Mouse (Mus musculus): Measurements from ENCODE around the gene Tax1bp3.

The Tax1bp3 gene

DNA sequence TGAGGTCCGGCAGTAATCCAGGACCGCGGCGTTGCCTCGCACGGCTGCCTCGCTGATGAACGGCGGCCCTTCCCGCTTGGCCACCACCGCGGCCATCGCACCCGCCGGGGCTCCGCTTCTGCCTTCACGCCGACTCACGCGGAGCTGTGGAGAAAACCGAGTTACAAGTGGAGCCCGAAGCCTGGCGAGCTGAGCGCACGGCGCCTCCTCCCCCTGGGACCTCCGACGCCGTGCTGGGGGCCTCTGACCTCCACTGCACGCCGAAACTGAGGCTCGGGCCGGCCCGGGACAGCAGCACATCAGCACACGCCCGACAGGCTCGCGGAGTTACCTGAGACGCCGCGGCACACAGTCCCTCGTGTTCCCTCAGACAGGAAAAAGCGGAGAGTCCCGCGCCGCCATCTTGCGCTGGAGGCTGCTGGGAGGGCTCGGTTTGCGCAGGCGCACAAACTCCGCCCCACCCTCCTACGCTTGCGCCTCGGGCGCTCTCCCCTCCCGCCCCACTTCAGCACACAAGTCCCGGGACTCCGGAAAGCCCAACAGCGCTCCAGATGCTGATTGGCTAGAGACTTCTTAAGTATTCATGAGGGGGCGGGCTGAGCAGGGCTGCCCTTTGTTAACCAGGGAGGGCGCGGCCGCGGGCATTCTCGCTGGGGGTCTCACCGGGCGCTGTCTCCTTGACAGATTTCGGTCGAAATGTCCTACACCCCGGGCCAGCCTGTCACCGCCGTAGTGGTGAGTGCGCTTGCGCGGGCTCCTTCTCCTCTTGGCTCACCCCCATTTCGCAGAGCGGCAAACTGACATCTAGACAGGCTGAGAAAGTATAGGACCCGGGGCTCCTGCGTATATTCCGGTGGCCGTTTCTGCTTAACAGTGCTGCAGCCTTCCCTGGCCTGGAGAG lies at the start of gene Tax1bp3, which contains the start of gene Emc6:
TSS of gene Tax1bp3 (plus strand) at position 476 of the 901 bp plus-strand sequence.
TSS of gene Emc6 (minus strand) at position 430 of the 901 bp plus-strand sequence.
- peak; percentile 98 for DNase-seq (ENCODE audit: low spot score)

DNA sequence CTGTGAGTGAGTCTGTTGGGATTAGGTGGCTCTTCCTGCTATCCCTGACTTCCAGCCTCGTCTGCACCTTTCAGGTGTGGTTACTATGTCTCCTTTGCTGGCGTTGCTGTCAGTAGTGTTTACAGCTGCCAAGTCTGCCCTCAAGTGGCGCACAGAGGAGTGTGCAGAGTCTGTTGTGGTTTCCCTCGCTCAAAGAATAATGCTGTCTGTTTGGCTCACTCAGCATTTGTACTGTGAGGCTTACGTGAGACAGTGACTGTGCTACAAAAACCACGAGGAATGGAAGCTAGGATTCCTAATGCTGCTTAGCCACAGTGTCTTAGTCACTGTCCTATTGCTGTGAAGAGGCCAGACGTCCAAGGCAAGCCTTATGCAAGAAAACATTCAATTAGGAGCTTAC lies 45.9 kb upstream of the Tax1bp3 start:
- DNase-seq (ENCODE audit: low spot score) = no peak

DNA sequence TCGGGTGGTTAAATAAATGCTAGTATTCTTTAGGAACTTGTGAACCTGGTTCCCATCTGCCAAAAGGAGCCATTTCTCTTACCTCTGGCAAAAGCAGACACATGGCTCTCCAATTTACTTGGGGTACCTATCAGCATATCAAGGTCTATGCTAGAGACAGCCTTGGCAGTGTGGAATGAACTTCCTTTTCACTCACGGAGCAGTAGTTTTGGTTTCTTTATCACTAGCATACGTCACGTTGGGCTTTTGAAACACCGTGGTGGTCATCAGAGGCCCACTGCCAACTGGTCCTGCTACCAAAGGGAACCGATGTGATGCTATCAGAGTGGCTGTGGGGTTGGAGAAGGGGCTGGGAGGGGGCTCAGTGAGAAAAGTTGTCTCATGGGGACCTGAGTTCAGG lies 43.9 kb upstream of the Tax1bp3 start:
- DNase-seq (ENCODE audit: low spot score) = no peak

DNA sequence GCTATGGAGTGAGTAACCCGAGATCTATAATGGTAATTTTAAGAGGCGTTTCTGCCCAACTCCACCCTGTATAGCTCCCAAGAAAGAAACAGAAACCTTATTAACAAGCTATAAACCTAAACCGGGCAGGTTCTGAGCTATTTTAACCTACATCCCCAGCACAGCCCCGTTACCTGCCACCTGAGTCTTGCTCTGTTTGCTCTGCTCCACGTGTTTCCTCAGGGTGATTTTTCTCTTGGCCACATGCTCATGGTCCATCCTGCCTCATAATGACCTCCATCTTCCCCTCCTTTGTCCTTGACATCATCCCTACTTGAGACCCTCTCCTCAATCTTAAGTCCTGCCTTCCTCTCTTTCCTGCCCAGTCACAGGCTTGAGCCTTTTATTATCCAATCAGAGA lies 42.7 kb upstream of the Tax1bp3 start:
- no peak for DNase-seq (ENCODE audit: low spot score)

DNA sequence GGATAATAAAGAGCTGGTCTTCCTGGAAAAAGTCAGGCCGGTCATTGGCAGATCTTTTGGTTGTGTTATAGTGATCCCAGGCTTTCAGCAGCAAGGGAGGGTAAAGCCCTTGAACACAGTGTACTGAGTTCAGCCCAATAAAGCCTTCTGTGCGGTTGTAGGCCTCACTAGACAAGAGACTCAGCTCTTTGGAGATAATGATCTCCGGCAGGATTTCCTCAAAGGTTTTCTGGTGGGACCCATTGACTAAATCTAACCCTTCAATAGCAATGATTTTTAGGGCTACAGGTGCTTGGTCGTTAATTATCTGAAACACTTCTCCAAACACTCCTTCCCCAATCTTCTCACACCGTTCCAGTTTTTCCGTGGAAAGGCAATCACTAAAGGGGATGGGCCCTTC lies 40.3 kb upstream of the Tax1bp3 start:
- DNase-seq (ENCODE audit: low spot score) = no peak

DNA sequence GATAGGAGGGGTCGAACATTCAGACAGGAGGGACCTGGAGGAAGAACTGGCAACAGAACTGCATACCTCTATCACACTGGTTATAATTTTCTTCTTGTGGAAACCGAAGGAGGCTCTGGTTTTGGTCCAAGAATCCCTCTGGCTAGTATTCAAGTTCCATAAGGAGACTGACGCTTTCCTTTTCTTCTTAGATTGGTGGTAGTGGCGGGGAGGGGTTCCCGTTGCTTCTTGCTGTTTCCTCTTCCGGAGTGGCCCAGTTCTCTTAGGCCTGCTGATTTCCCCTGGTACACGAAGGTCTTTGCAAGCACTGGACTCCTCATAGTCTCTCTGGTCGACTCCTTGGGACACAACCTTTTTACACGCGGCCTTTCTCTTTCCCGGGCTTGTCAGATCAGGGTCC lies 39.8 kb upstream of the Tax1bp3 start:
- no peak for DNase-seq (ENCODE audit: low spot score)

DNA sequence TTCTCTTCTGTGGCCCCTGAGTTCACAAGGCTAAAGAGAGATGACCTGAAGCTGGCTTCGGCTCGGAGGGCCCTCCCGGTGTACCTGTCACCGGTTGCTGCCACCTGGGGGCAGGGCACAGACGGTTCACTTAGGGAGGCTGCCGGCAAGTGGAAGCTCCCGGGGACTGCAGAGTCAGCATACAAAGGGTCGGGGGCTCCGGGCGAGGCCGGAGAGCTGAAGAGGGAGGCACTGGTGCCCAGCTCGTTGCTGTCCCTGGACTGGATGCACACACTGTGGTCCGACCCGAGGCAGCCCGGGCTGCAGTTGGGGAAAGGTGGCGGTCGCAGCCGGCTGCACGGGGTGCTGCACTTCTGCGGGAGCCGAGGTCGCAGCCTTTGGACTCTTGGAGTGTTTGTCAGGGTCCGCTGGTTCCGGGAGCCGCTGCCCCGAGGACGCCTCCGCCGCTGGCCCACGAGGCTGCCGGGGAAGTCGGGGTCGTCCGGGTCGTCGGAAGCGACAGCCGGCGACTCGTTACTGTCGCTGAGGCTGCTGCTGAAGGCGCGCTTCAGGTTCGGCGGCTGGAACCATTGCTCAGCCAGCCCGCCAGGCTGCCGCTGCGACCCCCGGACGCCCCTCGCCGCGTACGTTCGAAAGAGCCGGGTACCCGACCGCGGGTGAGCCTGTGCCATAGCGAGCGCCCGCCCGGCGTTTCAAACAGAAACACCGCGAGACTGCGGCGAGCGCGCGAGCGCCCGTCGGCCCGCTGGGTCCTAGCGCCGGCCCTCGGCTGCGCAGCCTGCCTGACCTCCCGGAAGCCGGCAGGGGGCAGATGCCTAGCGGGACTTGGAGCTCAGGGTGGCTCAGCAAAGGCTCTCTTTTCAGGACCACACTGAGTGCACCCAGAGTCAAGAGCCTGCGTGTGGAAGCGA lies 39.0 kb upstream of the Tax1bp3 start, which contains the start of gene Haspin:
TSS of gene Haspin (minus strand) at position 704 of the 911 bp plus-strand sequence.
- DNase-seq (ENCODE audit: low spot score) = peak; percentile 89

DNA sequence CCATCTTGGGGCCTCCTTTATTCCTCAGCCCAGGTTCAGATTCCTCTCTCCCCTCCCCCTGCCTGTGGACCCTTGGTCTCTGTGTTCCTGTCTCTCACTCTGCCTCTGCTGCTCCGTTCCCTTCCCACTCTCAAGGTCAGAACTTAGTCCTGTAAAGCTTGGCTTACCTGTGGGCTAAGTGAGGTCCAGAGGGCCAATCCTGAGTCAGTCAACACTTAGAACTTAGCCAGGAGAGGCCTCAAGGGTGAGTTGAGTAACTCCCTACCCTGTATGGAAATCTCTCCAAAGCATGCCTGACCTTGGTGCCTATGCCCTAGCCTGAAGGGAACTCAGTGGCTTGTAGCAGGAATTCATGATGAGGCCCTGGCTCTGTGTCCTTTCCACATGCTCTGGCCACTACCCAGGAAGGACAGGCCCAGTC lies 32.6 kb upstream of the Tax1bp3 start:
- DNase-seq (ENCODE audit: low spot score) = no peak

DNA sequence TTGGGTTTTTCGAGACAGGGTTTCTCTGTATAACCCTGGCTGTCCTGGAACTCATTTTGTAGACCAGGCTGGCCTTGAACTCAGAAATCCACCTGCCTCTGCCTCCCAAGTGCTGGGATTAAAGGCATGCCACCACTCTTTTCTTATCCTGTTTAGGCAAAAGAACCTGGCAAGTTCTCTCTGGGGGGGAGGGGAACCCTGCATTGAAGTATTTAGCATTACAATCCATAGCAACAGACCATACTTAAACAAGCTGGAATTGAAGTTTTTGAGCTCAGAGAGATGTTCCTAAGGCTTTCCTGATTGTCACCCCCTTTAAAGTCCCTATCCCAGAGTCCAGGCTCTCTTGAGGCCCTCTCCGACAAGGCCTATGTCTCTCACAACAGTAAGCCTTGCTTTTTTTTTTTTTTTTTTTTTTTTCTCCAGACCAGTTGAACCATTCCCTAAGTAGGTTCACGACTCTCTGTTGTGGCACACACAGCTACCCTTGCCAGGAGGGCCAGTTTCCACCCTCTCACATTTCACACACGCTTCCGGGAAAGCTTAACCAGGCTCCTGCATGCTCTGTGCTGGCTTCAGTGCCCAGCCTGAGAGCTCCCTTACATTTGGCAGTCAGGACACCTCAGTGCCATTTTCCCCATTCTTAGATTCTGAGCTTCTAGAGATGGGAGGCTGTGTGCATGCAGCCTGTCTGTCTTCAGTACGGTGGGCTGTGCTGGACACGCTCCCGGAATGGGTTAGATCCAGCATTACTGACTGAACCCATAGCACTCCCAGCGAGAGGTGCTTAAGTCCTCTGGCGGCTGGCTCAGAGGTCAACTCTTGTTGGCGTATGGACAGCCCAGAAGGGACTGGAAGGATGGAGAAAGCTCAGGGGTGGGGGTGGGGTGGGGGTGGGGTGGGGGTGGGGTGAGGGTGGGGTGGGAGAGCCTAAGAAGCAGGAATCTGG lies 30.6 kb upstream of the Tax1bp3 start:
- DNase-seq (ENCODE audit: low spot score) = no peak

DNA sequence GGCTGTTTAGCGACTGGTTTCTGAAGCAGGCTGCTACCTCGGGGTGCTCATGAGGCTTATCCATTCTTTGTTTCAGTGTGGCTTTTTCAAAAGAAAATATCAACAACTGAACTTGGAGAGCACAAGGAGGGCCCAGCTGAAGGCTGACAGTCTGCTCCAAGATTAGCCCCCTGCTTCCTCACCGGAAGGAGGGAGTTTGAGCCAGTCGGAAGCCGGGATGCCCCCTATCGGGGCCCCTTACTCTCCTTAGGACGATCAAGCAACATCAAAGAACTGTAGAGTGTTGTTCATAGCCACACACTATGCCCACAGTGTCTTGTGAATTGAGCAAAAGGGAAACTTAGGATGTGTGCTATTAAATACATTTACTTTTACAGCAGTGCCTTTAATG lies 29.9 kb upstream of the Tax1bp3 start:
- DNase-seq (ENCODE audit: low spot score) = no peak

DNA sequence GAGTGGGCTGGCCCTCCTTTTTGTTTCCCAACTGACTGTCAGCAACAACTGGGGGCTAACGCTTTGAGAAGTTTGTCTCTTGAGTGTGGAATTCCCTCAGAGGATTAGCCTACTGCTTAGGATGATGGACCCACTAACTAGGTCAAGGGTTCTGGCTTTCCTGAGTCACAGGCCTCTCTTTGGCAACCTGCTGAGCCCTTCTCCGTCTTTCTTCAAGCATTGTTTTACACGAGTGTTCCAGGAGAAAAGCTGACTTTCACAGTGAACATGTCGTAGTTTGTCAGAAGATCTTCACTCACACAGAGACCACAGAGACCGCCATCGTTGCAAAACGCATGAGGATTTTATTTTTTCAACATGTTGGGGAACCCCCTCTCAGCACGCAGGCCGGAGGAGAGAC lies 28.7 kb upstream of the Tax1bp3 start:
- no peak for DNase-seq (ENCODE audit: low spot score)

DNA sequence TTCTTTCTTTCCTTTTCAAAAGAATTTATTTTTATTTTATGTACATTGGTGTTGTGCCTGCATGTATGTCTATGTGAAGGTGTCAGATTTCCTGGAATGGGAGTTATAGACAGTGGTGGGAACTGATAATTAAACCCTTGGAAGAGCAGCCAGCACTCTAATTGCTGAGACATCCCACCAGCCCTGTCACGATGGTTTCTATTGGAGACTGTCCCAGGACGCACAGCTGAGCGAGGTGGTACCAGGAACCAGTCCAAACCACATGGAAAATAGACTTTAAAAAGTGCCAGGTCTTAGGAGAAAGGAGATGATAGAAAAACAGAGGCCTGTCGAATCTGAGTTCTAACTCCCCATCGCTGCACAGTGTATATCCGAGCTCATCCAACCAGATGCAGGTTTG lies 21.8 kb upstream of the Tax1bp3 start:
- no peak for DNase-seq (ENCODE audit: low spot score)

DNA sequence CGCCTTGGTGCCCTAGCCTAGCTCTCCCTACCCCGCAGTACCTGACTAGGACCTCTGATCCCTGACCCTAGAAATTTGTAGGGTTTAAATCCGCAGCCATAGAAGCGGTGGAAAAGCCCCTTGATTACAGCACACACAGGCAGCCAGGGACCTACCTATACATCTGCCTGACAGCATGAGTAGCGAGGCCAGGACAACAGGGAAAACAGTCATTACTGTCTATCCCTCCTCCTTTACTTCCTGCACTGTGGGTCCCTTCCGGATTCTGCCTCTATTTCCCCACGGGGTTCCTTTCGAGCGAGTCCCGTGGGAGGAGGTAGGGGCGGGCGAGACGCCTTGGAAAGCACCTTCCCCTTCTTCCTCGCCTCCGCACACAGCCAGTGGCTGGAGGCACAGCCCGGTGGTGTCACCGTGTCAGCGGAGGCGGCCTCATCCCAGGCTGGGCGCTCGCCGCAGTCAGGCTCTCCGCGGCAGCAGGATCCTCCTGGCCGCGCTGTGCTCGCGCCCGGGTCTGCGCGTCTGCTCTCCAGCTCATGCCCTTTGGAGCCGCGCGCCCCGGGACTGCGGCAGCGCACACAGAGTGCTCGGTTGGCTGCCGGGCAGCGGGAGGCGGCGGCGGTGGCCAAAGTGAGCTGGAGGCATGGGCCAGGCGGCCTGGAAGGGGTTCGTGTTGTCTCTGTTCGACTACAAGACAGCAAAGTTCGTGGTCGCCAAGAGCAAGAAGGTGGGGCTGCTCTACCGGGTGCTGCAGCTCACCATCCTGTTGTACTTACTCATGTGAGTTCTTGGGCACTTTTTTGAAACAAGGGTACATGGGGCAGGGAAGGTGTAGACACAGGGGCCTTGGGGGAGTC lies 16.7 kb upstream of the Tax1bp3 start, which contains the start of gene P2rx5:
TSS of gene P2rx5 (plus strand) at position 465 of the 854 bp plus-strand sequence.
- DNase-seq (ENCODE audit: low spot score) = no peak

DNA sequence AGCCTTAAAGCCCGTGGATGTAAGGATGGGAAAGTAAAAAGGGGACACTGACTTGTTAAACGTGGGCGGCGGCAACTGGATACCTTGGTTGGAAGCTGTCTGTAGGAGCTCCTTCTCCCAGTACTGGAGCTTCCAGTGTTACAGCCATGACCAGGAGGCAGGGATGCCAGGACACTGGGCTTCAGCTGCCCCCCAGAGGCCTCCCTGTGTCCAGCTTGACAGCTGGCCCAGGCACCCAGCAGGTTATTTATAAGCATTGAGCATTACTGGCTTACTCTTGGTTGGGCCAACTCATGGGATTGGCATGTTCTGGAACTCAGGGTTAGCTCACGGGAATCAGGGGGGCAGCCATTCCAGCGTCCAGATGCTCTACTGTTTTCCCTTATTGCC lies 16.1 kb upstream of the Tax1bp3 start:
- no peak for DNase-seq (ENCODE audit: low spot score)

DNA sequence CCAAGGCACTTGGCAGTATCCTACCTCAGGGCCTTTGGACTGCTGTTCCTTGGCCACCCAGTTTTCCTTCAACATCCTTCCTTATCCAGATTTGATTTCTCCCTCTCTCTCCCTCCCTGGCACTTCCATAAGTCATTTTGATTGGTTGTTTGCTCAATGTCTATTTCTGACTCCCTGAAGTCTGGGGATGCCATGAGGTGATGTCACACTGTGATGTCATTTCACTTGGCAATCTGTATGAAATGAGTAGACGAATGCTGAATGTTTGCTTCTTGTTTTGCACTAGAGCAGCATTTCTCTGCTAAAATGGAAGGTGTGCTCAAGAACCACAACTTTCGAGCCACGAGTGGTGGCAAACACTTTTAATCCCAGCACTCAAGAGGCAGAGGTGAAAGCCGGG lies 15.3 kb upstream of the Tax1bp3 start:
- DNase-seq (ENCODE audit: low spot score) = no peak

DNA sequence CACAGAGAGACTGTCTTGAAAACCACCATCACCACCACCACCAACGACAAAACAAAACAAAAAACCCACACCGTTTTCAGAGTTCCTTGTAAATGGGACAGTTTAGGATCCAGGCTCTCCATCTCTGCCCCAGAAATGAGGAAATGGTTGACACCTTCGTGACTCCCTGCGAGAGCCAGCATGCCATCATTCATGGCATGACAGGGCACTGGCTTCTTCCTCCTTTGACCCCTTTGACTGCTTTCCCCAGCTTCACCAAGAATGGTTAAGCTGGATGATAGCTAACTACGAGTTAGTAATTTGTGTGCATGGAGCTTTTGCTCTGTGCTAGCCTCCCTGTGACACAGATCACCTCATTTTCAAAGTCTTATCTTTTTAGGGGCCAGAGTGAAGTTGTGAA lies 14.6 kb upstream of the Tax1bp3 start:
- DNase-seq (ENCODE audit: low spot score) = no peak

DNA sequence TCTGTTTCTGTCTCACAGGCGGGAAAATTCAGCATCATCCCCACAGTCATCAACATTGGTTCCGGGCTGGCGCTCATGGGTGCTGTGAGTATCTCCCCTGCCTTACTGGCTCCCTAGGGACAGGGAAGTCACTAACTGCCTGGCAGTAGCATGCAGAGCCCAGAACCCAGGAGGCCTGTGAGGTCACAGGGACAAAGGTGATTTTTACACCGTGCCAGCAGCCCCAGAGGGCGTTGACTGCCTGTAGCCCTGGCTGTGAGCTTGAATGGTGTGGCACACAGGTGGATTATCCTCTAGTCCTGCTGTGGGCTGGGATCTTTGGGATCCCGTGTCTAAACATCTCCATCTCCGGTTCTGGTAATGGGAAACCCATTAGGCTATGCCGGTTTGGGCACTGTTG lies 8.8 kb upstream of the Tax1bp3 start:
- no peak for DNase-seq (ENCODE audit: low spot score)

DNA sequence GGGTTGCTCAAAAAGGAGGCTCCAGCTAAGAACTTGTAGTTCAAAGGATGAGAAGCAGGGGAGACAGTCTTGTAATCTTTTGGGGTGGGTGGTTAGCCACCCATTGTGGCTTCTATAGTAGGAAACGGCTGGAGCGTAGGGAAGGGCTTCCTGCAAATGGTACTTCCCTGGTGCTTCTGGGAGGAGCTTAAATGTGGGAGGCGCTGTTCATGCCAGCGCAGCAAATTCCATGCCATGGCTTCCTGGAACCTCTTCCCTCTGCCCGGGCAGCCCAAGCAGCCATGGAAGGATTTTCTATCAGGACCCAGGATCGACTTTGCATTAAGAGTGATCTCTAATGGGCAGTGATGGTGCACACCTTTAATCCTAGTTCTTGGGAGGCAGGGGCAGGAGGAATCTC lies 8.3 kb upstream of the Tax1bp3 start:
- no peak for DNase-seq (ENCODE audit: low spot score)

DNA sequence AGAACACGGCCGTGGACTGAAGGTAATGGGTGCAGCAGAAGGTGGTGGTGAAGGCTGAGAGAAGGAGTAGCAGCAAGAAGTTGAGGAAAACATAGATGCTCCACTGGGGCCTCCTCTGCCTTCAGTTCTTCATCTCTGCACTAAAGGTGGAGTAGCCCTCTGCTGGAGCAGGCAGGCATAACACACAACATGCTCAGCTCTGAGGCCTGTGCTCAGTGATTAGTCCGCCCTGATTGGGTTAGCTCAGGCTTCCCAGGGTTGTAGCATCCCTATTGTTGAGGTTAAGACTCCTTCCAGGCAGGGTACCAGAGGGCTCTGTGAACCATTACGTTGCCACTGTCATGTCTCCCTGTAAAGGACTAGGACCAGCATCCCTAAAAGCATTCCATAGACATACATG lies 7.7 kb upstream of the Tax1bp3 start:
- DNase-seq (ENCODE audit: low spot score) = peak; percentile 29

DNA sequence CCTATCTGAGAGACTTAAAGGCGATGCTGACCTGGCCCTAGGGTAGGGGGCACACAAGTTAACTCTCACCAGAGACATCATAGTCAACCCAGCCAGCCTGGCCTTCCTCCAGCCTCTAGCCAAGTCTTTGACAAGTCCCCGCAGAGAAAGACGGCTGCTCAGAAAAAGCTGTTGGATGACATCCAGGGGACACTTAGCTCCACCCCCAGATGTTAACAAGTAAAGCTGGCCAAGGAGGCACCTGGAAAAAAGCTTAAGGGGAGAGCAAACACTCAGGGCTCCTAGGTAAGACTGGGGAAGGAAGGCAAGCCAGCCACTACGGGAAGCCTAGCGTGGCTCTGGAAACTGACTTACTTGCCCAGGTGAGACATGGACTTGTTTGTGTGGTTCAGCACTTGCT lies 4.7 kb upstream of the Tax1bp3 start:
- no peak for DNase-seq (ENCODE audit: low spot score)

DNA sequence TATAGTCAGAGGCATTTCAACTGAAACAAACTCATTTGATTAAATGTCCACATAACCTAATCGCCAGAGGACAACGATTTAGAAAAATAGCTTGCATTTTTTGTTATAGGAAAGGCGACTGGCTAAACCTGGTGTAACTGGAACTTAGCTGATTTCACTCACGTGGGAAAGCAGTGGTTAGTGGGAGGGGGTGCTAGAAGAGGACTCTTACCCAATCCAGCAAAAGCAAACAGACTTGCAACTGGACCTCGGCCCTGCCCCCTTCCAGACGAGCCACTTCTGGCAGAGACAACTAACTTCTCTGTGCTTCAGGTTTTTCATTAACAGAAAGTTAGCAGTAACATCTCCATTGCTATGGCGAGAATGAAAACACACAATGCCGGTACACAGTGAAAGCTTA lies 1.3 kb upstream of the Tax1bp3 start:
- peak; percentile 30 for DNase-seq (ENCODE audit: low spot score)

Measured in MN1 (cell line).